ENCODE assay signal across 1 mouse cellular context in genomic region chr17:26138239-26138836, GRCm38 (mm10).
TF ChIP-seq lines count a peak whose summit lies in the region.

Gene Axin1 (plus strand): TSS chr17:26138688.

TF ChIP-seq in MEL, 35 proteins besides CTCF, POLR2A, EP300 and RAD21 (continued from another document):
- TF ChIP-seq ZKSCAN1 (IDR thresholded peaks at IDR 0.05; ENCODE audit: low read depth, low read length) (no peak), SMC3 (IDR thresholded peaks at IDR 0.05; ENCODE audit: low read depth, low read length) (no peak), MAFK (IDR thresholded peaks at IDR 0.05; ENCODE audit: borderline replicate concordance, low read depth, low read length) (no peak), NRF1 (IDR thresholded peaks at IDR 0.05; ENCODE audit: insufficient read depth, low read depth, low read length, poor library complexity, severe bottlenecking) (0 out of 2 replicates have a peak, but pooled peaks have one; percentile 2), MYB (IDR thresholded peaks at IDR 0.05; ENCODE audit: low read depth, low read length) (no peak)
